Mouse (Mus musculus) left cerebral cortex, adult 2 months (tissue): ENCODE results near the gene Rdh19. TPM values are rescaled to one million over a fixed set of nuclear protein-coding genes. Genes with fewer than 3 reads are reported as not detected.
"Not testable (repeated sequence)": the region's sequence is repeated elsewhere in the genome, so short reads cannot be mapped to it uniquely, and the experiment has no call there.

Experiments used
- DNase-seq, 2 experiments: peaks; one replicate each; pipeline ENCODE4 v3.0.0; 2021 to 2022; ENCODE audit warnings: low spot score in 2 of 2, mixed read lengths in 1 of 2; ENCODE audit errors: extremely low spot score in 1 of 2
- H3K27ac ChIP-seq: fragments of 200-600 bp; 2 replicates; pipeline ENCODE4 v1.8.1; 2022
- H3K4me3 ChIP-seq: fragments of 200-600 bp; 2 replicates; pipeline ENCODE4 v1.8.1; 2022
- CTCF ChIP-seq: fragments of 200-600 bp; IDR thresholded peaks from 2 replicates; pipeline ENCODE4 v1.8.1; 2022; ENCODE audit warnings: antibody characterized with exemption, mild to moderate bottlenecking, moderate library complexity
- intact Hi-C: fragments of 180-260 bp; cut with DNase I; formaldehyde crosslinking; loops from one replicate; pipeline ENCODE4 v1.15.1; 2025
- total RNA-seq, 2 experiments: library from RNA; stranded (reverse); gene quantifications; 2 replicates each; pipeline ENCODE4 v1.2.3; 2021

The Rdh19 gene
- total RNA-seq, 2 experiments from 2014 or later, result not detected

DNA sequence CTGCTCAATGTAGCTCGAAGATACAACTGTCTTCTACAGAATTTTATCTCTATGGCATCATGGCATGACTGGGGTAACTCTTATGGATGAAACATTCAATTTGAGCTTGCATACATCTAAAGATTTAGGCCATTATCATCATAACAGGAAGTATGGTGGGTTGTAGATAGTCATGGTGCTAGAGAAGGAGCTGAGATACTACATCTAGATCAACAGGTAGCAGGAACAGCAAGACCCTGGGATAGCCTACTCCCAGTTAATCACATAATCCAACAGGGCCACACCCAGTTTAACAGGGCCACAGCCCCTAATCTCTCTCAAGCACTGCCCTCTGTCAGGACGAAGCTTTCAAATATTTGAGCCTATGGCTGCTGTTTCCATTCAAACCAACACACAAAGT lies 9.0 kb upstream of the Rdh19 start:
- intact Hi-C loops, result no loop called here
- DNase-seq, result no peak
- Histone ChIP-seq H3K4me3 (no peak overlapping the region), H3K27ac (no peak overlapping the region)
- no peak for TF ChIP-seq CTCF

DNA sequence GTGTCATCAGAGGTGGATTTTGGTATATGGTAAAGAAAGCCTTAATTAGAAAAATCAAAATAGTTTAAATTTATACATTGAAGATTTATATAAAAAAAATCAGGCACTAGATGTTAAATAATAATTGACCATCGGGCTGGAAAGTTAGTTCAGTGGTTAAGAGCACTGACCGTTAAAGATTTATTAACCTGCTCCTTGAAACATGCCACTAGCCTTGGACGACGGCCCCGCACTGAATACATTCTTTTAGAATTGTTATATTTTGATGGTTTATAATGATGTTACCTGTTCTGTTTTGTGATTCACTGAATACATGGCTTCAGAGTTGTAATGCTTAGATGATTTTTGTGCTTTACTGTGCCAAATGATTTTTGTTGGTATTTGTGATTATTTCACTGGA lies 3.8 kb upstream of the Rdh19 start:
- intact Hi-C loops, DNase-seq, H3K4me3 ChIP-seq, H3K27ac ChIP-seq: not testable (repeated sequence)

DNA sequence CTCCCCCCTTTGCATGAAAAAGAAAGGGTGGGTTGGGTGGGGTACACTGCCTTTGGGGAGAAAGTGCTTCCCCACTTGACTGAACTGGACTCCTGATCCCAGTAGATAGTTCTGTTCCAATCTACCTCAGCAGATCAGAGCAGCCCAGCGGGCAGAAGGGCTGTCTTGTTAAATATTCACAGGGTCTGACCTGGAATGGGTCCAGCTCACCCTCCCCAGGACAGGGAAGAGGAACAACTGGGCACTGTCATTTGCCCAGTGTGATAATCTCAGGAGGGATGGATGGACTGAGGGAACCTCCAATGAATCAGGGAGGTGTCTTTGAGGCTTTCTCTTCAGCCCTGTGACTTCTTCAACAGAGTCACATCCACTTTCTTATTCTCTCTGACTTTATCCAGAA lies 1.6 kb upstream of the Rdh19 start:
- intact Hi-C loops, result no loop called here
- DNase-seq, result no peak
- Histone ChIP-seq H3K4me3 (no peak overlapping the region), H3K27ac (no peak overlapping the region)
- no peak for TF ChIP-seq CTCF

- intact Hi-C loops, result no loop called here
- no peak overlapping the region for H3K4me3 ChIP-seq
- H3K27ac ChIP-seq, result no peak overlapping the region
- DNase-seq, result no peak
- no peak for TF ChIP-seq CTCF
Observed at GRCm38 (mm10) chr10:127856376-127856775, 6.6 kb downstream of the Rdh19 start.

DNA sequence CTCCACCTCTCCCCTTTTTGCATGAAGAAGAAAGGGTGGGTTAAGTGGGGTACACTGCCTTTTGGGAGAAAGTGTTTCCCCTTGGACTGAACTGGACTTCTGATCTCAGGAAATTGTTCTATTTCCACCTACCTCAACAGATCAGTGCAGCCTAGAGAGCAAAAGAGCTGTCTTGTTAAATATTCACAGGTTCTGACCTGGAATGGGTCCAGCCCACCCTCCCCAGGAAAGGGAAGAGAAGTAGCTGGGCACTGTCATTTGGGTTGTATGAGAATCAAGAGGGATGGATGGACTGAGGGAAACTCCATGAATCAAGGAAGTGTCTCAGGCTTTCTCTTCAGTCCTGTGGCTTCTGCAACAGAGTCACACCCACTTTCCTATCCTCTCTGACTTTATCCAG lies 15.2 kb downstream of the Rdh19 start:
- intact Hi-C loops, result no loop called here
- no peak for TF ChIP-seq CTCF
- H3K27ac ChIP-seq, result no peak overlapping the region
- no peak overlapping the region for H3K4me3 ChIP-seq
- DNase-seq, result no peak

- intact Hi-C loops, result no loop called here
- Histone ChIP-seq H3K4me3 (no peak within 1 kb of the TSS), H3K27ac (no peak within 1 kb of the TSS)
- no peak for DNase-seq
- no peak for TF ChIP-seq CTCF
Observed at GRCm38 (mm10) chr10:127866232-127866631, 16.5 kb downstream of the Rdh19 start, which contains the start of gene Rdh16f2. Rdh16f2 (plus strand) TSS chr10:127866474.

DNA sequence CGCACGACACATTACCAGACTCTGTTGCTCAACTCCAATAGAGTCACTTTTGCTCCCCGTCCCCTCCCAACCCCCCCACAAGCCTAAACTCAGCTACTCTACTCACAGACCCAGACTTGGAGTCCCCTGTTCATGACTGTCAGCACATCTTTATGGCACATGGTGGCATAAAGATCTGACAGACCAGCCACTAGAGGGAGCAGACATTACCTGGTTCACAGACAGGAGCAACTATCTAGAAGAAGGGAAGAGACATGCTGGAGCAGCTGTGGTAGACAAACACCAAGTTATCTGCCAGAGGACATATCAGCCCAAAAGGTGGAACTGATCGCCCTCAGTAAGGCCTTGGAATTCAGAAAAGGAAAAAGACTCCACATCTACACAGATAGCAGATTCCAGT lies 22.8 kb downstream of the Rdh19 start:
- peak; percentile 53 for TF ChIP-seq CTCF
- Histone ChIP-seq H3K4me3 (no peak overlapping the region), H3K27ac (no peak overlapping the region)
- intact Hi-C loops, result loop anchor here (2.0 kb wide), 1 partner anchor 64 kb away; no protein-coding TSS in a partner anchor
- DNase-seq, result peak; percentile 9 to 11

DNA sequence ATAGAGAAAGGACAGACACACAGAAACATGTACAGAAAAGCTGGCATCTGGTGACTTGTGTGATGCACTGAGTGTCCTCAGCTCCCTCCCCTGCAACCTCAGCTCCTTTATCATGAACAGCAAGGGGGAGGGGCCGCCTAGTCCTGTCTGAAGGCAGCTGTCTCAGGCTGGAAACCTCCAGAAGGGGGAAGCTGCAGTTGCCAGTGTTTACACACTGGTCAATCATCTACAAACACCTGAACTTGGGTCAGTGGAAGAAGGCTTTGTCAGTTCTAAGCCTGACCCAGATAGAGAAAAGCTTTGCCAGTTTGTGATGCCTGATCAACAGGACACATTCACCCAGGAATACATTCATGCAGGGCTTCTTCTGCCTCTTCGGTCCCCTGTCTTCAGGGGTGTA lies 28.0 kb downstream of the Rdh19 start:
- H3K4me3 ChIP-seq, result no peak overlapping the region
- intact Hi-C loops, result no loop called here
- DNase-seq, result no peak
- H3K27ac ChIP-seq, result no peak overlapping the region
- TF ChIP-seq CTCF, result no peak

DNA sequence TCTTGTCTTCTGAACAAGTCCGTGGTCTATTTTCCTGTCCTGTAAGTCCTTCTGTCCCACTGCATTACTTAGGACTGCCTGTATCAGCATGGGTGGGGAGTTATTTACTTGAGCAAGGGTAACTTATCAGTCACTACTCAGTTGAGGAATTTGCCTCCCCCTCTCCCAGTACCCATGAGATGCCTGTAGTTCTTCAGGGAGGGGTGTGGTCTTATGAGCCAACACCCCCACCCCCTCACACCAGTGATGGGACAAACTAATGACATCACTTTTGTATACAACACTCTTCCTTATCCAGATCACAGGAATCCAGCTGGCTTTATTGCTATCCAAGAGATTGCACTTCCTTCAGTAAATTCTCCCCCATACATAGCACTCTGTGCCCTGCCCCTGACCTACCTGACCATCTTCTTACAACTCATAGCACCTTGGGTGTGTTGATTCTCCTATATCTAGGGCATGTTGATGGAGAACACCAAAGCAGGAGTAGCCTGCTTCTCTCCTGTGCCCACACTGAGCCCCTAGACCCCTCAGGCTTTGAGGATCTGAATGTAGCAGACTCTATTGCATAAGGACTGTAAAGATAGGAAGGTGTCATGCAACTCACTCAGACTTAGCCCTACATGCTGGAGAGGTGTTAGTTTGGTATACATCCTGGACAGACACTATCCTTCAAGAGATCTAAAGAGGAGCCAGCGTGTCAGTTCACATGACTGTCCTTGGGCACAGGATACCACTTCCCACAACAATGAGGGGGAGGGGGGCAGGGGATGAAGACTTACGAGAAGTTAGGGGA lies 28.7 kb downstream of the Rdh19 start:
- DNase-seq, result no peak
- Histone ChIP-seq H3K27ac (no peak overlapping the region), H3K4me3 (no peak overlapping the region)
- no peak for TF ChIP-seq CTCF
- intact Hi-C loops, result no loop called here

DNA sequence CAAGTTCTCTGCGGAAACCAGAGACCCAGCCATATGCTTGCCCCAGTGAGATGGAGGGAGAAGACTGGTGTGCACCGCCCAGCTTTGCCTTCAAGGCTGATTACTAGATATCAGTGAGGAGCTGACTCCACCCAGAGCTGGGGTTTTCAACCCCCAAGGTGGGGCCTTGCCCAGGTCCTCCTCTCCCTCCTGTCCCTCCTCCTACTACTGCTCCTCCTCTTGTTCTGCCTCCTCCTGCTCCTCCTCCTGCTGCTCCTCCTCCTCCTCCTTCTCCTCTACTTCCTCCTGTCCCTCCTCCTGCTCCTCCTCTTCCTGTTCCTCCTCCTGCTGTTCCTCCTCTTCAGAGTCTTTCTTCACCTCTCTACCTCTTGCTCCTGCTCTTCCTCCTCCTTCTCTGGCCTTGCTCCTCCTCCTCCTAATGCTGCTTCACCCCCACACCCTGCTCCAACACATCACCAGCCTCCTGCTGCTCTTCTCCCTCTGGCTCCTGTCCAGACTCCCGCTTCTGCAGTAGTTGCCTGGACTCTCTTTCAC lies 29.5 kb downstream of the Rdh19 start:
- H3K4me3 ChIP-seq, result no peak overlapping the region
- TF ChIP-seq CTCF, result no peak
- H3K27ac ChIP-seq, result no peak overlapping the region
- DNase-seq, result peak in 1 of 2 experiments; percentile 15
- intact Hi-C loops, result no loop called here

- intact Hi-C loops, result no loop called here
- Histone ChIP-seq H3K27ac (no peak overlapping the region), H3K4me3 (no peak overlapping the region)
- no peak for TF ChIP-seq CTCF
- DNase-seq, result no peak
Observed at GRCm38 (mm10) chr10:127881041-127881440, 31.3 kb downstream of the Rdh19 start.

GRCm38 (mm10) chr10:127886551-127886950 lies 36.8 kb downstream of the Rdh19 start:
- intact Hi-C loops, result no loop called here
- no peak for TF ChIP-seq CTCF
- Histone ChIP-seq H3K27ac (no peak overlapping the region), H3K4me3 (no peak overlapping the region)
- no peak for DNase-seq

DNA sequence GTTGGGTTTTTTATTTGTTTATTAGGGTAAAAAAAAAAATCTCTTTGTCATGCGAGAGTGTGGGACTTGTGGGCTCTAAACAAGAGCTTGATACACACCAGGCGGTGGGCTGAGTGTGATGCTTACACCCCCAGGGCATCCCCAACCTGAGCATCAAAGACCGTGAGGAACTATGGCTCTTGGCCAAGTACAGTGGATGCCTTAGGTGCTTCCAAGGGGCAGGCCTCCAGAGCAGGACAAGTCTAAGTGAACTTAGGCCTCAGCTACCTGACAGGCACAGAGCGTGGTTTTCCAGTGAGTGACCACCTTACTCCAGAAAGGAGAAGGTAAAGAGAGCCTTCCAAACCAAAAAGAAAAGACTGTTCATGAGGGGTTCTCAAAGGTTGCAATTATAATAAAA lies 37.2 kb downstream of the Rdh19 start:
- Histone ChIP-seq H3K4me3 (no peak overlapping the region), H3K27ac (no peak overlapping the region)
- intact Hi-C loops, result no loop called here
- TF ChIP-seq CTCF, result no peak
- DNase-seq, result no peak
